Mouse (Mus musculus) lung, postnatal 14 days (tissue): ENCODE measurements around the gene Trak1.

Experiments
- DNase-seq: peaks from one replicate; pipeline ENCODE4 v3.0.0; 2021

Gene Trak1

DNA sequence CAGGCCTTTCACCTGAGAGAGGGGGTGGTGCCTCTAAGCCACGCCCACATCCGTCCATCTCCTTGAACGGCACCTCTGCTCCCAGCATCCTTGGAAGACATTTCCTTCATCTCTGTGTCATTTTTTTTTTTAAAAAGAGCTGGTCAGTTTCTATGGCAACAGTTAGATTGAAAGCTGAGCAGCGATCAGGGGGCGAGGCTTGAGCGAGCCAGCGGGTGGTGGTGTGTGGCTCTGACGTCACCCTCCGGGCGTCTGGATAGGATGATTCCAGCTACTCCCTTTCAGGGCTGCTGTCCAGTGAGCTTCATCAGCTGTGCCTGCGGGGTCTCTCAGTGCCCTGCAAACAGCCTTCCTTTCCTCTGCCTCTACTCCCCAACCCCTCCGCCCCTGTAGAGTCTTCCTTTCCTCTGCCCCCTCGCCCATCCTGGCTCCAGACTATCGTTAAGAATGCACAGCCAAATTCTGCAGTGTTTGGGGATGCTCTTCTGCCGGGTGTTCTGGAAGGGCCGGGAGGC lies 105.9 kb downstream of the Trak1 start:
- DNase-seq = peak; percentile 71

DNA sequence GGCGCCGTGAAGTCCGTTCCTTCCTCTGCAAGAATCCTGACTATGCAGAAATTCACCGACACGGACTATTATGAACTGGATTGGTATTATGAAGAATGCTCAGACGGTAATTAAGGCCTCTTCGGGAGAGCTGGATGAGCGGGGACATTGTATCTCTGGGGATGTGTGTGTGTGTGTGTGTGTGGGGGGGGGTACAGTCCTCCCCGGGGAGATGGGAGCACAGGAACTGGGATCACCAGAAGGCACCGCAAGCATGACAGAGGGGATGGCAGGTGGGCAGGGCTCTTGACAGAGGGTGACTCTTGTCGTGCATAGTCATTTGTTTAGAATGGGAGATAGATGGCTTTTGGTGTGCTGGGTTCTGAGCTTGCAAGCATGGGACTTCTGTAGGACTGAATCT lies 106.4 kb downstream of the Trak1 start:
- no peak for DNase-seq

DNA sequence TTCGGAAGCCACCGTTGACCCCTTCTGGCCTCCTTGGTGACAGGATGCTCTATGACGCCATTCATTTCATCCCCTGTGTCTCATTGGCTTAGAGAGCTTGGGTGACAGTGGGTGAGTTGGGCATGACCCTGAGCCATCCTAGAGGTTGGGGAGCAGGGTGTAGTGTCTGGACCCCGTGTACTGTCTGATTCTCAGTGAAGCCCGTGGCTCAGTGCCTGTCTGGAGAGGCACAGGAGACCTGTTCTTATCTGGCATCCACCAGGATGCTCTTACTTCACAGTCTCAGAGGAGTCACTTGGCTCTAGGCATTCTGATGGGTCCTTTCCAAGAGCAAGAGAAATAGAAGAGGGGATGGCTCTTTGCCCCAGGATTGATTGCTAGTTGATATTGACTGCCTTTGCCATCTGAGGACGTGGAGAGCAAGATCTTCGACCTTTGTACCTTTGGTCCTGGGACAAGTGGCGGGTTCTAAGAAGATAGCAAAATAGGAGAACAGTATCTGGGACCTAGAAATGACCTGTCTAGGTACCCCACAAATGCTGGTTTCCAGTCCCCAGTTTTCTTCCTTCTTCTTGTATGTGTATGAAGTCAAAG lies 107.9 kb downstream of the Trak1 start:
- DNase-seq = no peak

DNA sequence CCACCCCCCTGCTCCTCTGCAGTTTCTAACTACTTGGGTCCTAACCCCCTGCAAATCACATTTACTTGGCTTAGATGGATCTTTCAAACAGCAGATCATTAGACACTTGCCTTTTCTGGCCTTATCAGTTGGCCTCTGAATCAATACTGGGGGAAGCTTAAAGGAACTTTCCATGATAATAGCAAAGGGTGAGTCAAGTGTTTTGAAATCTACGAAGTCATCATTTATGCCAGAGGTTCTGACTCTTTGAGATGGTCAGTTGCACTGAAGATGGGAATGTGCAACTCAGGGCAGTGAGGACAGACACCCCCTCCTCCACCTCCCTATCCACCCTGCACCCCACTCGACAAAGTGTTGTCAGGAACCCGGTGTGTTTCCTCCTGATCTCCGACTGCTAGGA lies 108.5 kb downstream of the Trak1 start:
- DNase-seq = no peak

DNA sequence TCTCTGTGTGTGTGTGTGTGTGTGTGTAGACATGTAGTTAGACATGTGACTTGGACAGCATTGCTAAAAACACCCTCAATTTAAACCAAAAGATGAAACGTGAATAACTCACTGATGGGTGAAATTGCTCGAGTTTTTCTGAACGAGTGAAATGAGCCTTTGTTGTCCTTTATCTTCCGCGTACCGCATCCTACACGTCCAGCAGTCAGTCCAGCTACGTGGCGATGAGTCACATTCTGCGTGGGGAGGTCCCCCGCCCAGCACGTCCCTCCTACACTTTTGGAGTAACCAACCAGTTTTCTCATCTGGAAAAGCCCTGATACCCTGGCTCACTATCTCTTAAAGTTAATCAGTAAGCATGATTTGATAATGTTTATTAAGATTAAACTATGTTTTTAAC lies 116.9 kb downstream of the Trak1 start:
- DNase-seq = no peak

DNA sequence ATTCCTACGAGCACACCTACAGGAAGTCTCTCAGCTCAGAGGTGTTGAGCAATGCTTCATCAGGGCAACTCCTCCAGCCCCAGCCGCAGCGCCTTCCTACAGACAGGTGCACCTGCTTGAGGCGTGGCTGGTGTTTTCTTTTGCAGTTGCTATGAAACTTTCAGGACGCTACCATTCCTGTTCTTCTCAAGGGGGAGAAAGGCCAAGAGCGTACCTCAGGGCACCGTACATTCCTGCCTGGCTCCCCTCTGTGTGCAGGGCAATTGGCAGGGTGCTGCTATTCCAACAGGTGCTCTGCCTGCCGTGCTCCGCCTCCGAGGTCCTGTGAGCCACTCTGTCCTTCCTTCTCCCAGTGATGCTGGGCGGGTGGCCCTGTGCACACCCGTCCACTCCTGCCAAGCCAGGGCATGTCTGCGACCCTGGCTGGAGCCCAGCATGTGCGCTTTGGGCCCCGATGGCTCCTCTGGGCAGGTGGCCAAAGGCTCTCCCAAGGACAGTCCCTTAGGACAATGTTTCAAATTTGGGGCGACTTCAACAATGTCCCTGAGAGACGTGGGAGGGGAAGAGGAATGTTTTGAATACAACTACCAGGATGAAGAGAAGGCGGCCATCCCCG lies 118.4 kb downstream of the Trak1 start:
- peak; percentile 64 for DNase-seq

DNA sequence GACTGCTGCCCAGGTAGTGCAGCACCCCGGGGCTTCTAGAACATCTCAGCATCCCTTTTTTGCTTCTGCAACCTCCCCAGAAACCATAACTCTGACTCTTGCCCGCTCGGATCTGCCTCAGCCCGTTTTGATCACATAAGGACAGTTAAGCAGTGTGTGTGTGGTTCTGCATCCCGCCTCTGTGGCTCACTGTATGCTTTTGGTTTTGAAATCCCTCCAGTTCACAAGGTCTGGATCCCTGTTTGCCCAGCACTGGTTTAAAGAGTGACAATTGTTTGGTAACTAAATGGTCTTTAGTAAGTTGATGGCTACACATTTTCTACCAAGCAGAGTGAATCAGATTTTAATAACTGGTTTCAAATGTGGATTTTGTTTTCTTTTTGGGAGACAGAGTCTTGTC lies 119.2 kb downstream of the Trak1 start:
- DNase-seq = no peak

DNA sequence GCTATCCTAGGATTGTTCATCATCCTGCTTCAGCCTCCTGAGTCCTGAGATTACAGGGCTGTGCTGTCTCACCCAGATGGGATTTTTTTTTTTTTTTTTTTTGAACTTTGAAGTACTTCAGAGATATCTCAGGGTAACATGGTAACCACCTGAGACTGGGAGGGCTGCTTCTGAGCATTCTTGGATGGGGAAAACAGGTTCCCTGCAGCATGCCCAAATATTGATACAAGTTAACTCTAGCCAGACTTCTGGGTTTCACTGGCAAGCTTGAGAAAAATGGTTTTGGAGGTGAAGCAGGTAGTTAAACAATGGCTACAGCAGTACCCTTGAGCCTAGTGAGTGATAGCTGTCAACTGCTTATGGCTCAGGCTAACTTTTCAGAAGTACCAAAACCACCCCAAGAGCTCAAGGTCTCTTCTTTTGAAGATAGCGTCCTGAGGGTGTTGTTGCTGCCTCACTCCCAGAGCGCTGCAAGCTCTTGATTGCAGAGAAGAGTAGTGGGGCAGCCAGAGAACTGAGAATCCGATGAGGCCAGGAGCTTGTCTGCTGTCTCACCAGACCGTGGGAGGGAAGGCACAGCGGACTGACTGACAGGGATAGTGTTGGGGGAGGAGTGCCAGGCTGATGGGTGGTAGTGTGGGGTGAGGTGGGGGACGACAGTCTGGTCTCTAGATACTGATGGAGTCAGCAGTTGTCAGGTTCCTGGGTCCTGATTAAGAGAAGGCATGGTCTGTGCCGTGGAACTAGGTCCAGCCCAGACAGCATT lies 119.8 kb downstream of the Trak1 start:
- DNase-seq = no peak

DNA sequence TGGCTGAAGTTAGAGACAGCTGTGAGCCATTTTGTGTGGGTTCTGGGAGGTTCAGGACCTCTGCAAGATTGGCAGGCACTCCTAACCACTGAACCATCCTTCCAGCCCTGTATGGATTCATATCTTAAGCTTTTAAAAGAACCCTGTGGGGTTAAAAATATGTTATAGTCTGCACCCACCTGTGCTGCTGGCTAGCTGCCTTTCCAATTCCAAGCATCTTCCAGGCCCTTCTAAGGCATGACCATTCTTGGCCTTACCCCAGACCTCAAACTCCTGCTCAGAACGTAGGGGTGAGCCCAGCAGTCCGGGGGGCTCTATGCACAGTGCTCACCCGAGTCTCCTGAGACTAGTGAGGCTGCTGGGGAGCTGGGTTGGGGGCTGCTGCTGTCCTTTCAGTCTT lies 121.7 kb downstream of the Trak1 start:
- no peak for DNase-seq

DNA sequence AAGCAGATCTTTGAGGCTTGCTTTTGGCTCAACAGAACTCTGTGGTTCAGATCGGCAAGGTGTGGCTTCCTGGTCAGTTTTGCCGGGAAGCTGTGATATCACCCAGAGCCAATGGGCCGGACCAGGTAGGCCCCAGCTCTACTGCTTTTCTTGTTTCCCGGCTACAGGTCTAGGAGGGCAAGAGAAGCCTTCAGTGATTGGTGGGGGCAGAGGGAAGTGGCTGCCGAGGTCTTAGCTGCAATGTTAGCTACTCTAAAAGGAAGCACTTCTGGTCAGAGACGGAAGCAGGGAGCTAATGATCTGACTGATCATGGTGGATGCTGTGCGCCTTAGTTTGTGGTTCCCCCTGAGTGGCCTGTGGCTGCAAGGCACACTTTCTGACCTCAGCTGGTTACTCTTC lies 122.3 kb downstream of the Trak1 start:
- no peak for DNase-seq

DNA sequence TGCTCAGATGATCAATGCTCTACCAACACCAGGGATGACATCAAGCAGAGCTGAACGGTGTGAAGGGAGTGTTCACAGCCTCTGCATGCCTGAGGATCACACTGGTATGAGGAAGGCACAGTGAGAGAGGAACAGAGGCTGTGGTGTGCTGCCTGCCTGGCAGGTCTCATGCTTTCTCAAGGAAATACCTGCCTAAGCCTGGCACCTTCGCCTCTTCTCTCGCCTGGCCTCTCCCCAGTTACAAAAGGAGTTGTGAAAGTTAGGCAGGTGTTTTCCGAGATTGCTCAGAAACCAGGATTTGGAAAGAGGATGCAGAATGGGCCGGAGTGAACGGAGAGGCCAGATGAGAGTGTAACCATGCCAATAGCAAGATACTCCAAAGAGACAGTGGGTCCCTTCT lies 123.5 kb downstream of the Trak1 start:
- DNase-seq = no peak

DNA sequence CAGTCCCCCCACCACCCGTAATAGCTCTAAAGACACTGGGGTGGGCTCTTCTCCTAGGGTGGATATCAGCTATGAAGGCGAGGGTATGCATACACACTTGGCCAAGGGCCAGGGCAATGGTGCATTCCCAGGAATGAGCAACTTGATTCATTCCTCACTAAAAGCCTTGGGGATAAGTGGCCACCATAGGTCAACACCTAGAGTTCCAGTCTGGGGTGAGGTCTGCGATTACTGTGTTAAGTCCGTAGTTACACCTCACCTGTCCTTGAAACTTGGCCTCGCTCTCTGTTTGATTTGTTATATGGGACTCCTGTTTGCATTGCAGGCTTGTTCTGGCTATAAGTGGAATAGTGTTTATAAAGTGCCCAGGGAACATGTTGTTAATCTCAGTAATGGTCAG lies 125.1 kb downstream of the Trak1 start:
- peak; percentile 65 for DNase-seq

DNA sequence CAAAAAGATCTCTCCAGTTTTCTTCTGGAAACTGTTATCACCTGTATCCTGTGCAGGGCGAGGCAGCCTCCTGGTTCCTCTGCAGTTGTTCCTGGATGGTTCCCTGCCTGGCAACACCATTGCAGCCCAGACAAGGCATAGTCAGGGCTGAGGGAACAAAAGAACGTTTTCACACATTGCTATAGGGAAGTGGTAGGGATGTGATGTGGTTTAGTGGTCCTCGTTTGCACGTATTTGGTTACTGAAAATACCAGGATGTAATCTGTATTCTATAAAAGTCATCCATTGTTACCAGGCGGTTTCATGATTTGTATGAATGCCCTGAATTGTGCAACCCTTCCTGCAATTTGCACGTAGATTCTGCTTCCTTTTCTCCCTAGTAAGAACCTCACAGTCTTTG lies 126.3 kb downstream of the Trak1 start:
- DNase-seq = no peak

DNA sequence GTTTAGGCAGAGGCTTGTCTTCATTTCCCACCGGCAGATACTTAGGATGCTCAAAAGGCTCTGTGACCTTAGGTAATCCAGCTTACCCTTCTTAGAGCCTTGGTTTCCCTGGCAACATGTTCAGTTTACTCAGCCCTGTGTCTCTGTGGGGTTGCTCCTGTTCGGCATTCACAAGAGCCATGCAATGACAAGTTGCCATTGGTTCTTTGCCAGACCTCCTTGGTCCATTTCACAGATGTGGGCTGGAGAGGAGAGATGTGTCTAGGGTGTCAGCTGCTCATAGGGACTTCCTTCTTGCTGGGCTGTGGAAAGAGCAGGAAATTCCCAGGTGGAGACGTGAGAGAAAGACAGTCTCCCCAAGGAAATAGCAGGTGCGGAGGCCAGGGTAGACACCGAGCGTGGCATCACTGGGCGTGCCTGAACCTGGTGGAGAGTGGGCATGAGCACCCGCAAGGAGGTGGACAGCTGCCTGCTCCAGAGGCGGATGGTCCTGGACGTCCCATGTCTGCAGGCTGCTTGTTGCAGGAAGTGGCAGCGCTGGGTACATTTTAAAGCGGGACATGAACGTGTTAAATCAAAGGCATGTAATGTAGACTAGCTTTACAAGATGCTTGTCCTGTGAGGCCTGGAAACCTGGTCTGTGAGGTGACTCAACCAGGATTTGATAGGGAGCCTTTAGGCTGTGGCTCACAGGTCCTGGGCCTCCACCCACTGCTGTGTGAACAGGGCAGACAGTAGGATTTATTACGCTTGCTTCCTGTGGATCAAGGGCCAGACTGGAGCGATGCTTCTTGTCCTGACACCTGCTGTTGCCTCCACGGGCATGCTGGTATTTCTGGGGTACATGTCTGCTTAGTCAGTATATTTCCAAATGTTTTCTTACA lies 127.2 kb downstream of the Trak1 start:
- DNase-seq = no peak

DNA sequence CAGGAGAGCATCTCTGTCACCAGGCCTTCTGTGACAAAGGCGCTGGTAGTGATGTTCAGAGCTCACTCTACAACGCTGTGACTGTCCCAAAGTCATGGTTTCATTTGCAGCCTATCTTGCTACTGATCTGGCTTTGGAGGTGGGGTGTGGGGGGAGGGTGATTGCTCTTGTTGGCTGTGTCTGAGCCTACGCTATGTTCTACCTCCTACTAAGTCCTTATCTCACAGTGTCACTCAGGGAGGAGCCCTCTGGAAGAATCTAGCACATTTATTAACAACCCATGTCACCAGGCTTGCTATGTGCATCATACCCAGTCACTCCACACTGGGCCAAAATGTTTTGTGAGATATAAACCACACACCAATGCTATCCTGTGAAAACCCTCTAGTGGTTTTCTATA lies 129.1 kb downstream of the Trak1 start:
- no peak for DNase-seq

DNA sequence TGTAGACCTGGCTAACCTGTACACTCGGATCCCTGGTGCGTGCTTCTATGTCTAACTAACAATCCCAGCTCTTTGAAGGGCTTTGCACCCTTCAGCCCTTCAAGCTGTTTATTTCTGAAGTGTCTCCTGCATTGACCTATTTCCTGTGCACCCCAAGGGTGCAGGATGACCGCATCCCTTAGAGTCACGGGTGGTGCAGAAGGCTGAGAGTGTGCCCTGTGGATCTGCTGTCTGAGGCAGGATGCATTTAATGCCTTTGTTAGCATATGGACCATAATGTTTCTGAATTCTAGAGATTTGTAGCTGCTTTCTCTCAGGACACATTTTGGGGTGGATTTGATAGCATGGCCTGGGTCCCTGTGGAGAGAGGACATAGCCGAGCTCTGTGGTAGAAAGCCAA lies 129.6 kb downstream of the Trak1 start:
- DNase-seq = no peak

DNA sequence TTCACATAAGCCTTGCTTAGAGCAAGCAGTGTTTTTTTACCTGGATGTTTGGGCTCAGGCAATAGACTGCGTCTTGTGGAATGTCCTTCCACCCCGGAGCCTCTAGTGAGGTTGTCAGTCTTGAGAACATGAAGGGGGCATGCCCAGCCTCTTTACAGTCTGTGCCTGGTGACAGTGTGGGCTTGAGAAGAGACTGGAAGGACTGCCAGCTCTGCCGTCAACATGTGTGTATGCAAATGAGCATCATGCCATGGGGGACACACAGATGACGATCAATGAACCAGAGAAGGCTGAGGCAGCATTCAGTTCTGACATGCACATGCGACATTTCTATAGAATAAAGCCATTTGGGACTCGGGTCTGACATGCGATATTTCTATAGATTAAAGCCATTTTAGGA lies 132.3 kb downstream of the Trak1 start:
- DNase-seq = no peak

DNA sequence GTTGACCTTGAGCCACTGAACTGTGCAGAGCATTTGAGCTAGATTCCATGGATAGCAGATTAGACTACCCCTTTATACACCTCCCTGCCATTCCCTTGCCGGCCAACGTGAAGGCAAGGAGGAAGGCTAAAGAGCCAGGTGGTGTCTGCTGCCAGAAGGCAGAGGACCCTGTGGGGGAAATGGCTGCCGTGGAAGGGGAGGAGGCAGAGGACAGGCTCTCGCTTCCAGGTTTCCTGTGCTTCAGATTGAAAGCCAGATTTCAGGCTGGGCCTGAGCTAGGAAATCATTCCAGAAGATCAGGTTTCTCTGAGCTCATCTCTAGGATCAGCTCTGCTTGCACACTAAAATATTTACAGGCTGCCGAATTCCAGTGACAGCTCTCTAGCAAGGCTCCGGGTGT lies 133.1 kb downstream of the Trak1 start:
- DNase-seq = no peak

DNA sequence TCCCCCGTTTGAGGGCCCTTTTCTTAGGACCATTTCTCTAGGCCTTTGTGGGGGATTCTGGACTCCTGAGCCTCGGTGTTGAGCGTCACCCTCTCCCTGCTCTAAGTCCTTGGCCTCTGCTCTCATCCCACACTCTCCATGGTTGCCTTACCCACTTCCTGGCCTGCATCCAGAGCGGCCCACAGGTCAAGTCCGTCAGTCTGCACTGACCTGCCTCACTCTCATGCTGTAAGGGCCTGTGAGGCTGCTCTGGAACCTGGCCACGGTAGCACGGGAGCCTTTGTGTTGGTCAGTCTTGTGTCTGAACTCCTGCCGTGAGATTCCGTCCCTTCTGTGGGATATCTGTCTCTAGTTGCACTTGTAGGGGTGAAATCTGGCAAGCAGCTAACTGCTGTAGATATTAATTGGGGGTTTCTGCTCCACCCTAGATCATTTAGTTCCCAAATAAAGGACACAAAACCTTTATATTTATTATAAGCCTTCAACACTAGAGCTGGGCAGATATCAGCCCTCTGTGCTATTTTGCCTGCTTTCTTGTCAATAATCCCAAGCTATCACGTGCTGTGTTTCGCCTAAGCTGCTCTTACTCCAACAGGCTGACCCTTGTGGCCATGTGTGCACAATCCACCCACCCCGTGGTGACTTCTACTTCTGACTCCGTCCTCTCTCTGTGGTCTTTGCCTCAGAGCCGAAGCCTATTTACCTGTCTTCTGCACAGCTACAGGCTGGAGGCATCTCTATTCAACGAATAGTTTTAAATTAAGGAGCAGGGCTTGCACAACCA lies 136.6 kb downstream of the Trak1 start:
- no peak for DNase-seq

DNA sequence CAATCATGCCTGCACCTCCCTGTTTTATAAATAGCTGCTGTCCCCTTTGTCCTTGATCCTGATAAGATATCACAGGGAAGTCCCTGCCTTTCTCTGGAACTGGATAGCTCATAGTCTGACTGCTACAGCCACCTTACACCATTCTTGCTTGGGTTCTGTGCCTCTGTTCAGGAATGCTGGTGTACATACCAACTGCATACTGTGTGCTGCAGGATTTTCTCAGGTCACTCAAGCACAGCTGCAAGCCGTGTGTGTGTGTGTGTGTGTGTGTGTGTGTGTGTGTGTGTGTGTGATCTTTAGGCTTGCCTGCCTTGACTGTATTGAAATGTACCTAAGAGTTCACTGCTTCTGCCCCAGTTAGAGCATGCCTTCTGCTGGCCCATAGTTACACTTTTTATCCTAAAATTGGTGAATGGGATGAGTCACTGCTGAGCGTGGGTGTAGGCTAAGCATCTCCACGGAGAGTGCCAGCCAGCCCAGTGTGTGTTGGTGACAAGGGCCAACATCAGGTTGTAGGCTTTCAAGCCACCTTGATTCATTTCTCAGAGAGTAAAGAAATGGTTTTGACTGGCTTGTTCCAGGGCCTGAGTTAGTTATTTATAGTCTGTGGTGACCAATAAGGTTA lies 138.1 kb downstream of the Trak1 start:
- no peak for DNase-seq

DNA sequence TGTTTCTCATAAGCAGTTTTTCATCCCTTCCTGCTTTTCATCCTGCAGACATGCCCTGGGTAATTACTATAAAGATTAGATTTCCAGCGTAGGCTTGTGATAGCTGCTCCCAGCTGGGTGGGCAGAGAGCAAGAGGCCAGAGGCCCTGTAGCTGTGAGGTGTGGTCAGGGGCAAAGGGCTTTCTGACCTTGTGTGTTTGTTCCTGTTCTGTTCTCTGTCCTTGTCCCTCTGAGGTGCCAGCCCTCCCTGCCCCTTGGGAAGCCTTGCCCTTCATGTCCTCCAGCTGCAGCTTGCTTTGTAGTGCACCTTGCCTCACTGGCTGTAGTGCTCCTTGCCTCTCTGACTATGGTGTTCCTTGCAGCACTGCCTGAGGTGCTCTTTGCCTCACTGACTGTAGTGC lies 139.2 kb downstream of the Trak1 start:
- DNase-seq = no peak

DNA sequence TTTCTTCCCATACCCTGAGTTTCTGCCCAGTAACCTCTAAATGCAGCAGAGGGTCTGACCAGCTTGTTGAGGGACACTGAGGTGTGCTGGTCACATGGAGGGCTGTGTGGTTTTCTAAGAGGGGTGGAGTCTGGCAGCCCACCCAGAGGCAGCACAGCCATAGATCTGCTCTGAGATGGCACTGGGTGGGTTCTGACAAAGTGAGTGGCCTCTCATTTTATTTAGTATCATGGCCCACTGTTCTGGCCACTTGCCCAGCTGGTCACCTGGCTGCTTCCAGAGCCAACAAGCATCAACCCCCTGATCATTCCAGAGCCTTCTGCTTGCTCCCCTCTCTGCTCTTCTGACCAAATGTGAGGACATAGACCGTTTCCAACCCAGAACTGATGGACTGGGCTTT lies 144.8 kb downstream of the Trak1 start:
- no peak for DNase-seq
